Comparison of ENCODE assay signal across 8 mouse cellular contexts in the genomic region with DNA sequence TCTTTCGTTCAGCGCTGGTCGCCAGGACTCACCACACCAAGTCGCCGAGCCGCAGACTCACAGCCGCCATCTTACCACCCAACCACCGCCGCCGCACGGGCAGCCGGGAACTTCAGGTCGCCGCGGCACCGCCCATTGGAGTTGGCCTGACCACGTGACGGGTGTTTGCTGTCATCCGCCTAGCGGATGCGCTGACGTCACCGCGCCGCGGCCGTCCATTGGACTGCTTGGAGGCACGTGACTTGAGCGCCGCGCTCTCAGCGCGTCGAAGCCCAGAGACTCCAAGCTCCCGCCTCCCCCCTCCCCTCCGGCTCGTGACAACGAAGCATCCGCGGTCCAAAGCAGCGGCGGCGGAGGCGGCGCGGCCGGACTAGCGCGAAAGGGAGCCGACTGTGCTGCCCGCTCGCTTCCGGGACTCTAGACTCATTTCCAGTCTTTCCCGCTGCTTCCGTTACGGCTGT. TPM values are rescaled to one million over a fixed set of nuclear protein-coding genes. Genes with fewer than 3 reads are reported as not detected.
DNase-seq lines count a peak whose midpoint lies in the region; ATAC-seq and TF ChIP-seq lines count a peak whose summit lies in the region.

Glyr1 (minus strand) TSS at position 90 of the 461 bp plus-strand sequence.
Ubn1 (plus strand) TSS at position 284 of the 461 bp plus-strand sequence.

- H3K36me3 ChIP-seq in embryonic facial prominence, embryonic 15.5 days = peaks cover 29% of the 10 kb centered on the region
- peaks cover 41% of the 10 kb centered on the region for H3K36me3 ChIP-seq in limb, embryonic 14.5 days (ENCODE audit: control insufficient read depth, insufficient read depth, low read length)
- H3K36me3 ChIP-seq in midbrain, postnatal 0 days (ENCODE audit: insufficient read depth, low read length) = peaks cover 18% of the 10 kb centered on the region

- H3K4me1 ChIP-seq in bone marrow, adult 2 months (ENCODE audit: control insufficient read depth, insufficient read depth, low read length) = peaks cover 1% of the 10 kb centered on the region
- peaks cover 24% of the 10 kb centered on the region for H3K4me1 ChIP-seq in embryonic facial prominence, embryonic 15.5 days
- H3K4me1 ChIP-seq in limb, embryonic 14.5 days (ENCODE audit: control insufficient read depth, insufficient read depth, low read length) = peaks cover 17% of the 10 kb centered on the region
- H3K4me1 ChIP-seq in midbrain, postnatal 0 days (ENCODE audit: insufficient read depth, low read length) = peaks cover 7% of the 10 kb centered on the region; the same call in 1 of the 2 replicates

- H3K9me3 ChIP-seq in embryonic facial prominence, embryonic 15.5 days (replicated peaks) = no peaks in the 10 kb centered on the region
- no peaks in the 10 kb centered on the region for H3K9me3 ChIP-seq in limb, embryonic 14.5 days (ENCODE audit: control insufficient read depth, low read length)
- no peaks in the 10 kb centered on the region for H3K9me3 ChIP-seq in midbrain, postnatal 0 days (ENCODE audit: low read length)

- TF ChIP-seq POLR2A in bone marrow, adult 2 months (IDR thresholded peaks at IDR 0.05; ENCODE audit: borderline replicate concordance, control insufficient read depth, low read depth, low read length) = peak; percentile 93
- TF ChIP-seq POLR2A in limb, embryonic 14.5 days (IDR thresholded peaks at IDR 0.05; ENCODE audit: borderline replicate concordance, extremely low read depth, insufficient read depth, insufficient read length) = no peak

- no peaks in the 10 kb centered on the region for H3K27me3 ChIP-seq in embryonic facial prominence, embryonic 15.5 days
- no peaks in the 10 kb centered on the region for H3K27me3 ChIP-seq in limb, embryonic 14.5 days (ENCODE audit: control insufficient read depth, insufficient read depth, low read length)
- no peaks in the 10 kb centered on the region for H3K27me3 ChIP-seq in midbrain, postnatal 0 days (ENCODE audit: insufficient read depth, low read length)

- peak within 1 kb of the TSS; percentile 88 for H3K4me3 ChIP-seq in bone marrow, adult 2 months (replicated peaks; ENCODE audit: control insufficient read depth, low read depth, low read length)
- H3K4me3 ChIP-seq in embryonic facial prominence, embryonic 15.5 days (replicated peaks) = peak within 1 kb of the TSS; percentile 100
- H3K4me3 ChIP-seq in limb, embryonic 14.5 days (replicated peaks; ENCODE audit: low read length) = peak within 1 kb of the TSS; percentile 99
- peak within 1 kb of the TSS; percentile 98 for H3K4me3 ChIP-seq in midbrain, postnatal 0 days (ENCODE audit: low read depth, low read length)

- H3K4me2 ChIP-seq in embryonic facial prominence, embryonic 15.5 days (replicated peaks) = peak within 1 kb of the TSS; percentile 83
- H3K4me2 ChIP-seq in limb, embryonic 14.5 days (replicated peaks; ENCODE audit: low read depth, low read length, severe bottlenecking) = peak within 1 kb of the TSS; percentile 84
- H3K4me2 ChIP-seq in midbrain, postnatal 0 days (ENCODE audit: low read depth, low read length, poor library complexity, severe bottlenecking) = peak within 1 kb of the TSS; percentile 92

- peak within 1 kb of the TSS; percentile 99 for H3K27ac ChIP-seq in bone marrow, adult 2 months (ENCODE audit: control insufficient read depth, insufficient read depth, low read depth, low read length, poor library complexity)
- peak within 1 kb of the TSS; percentile 98 for H3K27ac ChIP-seq in embryonic facial prominence, embryonic 15.5 days (replicated peaks)
- peak within 1 kb of the TSS; percentile 95 for H3K27ac ChIP-seq in limb, embryonic 14.5 days (replicated peaks; ENCODE audit: low read depth, low read length)
- H3K27ac ChIP-seq in midbrain, postnatal 0 days (ENCODE audit: low read depth, low read length) = peak within 1 kb of the TSS; percentile 97

- ATAC-seq in embryonic facial prominence, embryonic 15.5 days (ENCODE audit: insufficient number of reproducible peaks, low FRiP score, low TSS enrichment, low read depth) = peak; percentile 99
- ATAC-seq in limb, embryonic 14.5 days (ENCODE audit: low FRiP score, low read depth) = peak; percentile 99
- ATAC-seq in midbrain, postnatal 0 days (ENCODE audit: low FRiP score) = peak; percentile 100

- under 1% methylated on average over 56 of the region's 56 CpGs for WGBS in bone marrow, adult 2 months
- under 1% methylated on average over 55 of the region's 56 CpGs for WGBS in embryonic facial prominence, embryonic 15.5 days
- under 1% methylated on average over 43 of the region's 56 CpGs for WGBS in limb, embryonic 14.5 days
- under 1% methylated on average over 46 of the region's 56 CpGs for WGBS in midbrain, postnatal 0 days

- DNase-seq in 416B (ENCODE audit: low read depth) = peak; percentile 99
- DNase-seq in heart, adult 8-10 months (ENCODE audit: low spot score) = peak; percentile 98
- peak; percentile 99 for DNase-seq in kidney, adult 9 months
- DNase-seq in limb, embryonic 14.5 days (ENCODE audit: low spot score) = peak; percentile 99
- DNase-seq in midbrain, postnatal 0 days (ENCODE audit: low spot score) = peak; percentile 100
- DNase-seq in spleen, postnatal 14 days (ENCODE audit: low spot score in 2 of 2) = peak; percentile 97 to 98

- peak within 1 kb of the TSS; percentile 97 for H3K9ac ChIP-seq in embryonic facial prominence, embryonic 15.5 days
- H3K9ac ChIP-seq in limb, embryonic 14.5 days (ENCODE audit: low read depth, low read length, severe bottlenecking) = peak within 1 kb of the TSS; percentile 88
- peak within 1 kb of the TSS; percentile 90 for H3K9ac ChIP-seq in midbrain, postnatal 0 days (replicated peaks; ENCODE audit: low read length, poor library complexity, severe bottlenecking)

- TF ChIP-seq CTCF in bone marrow, adult 2 months (IDR thresholded peaks at IDR 0.05; ENCODE audit: control insufficient read depth, insufficient read depth, low read length) = no peak; the same call in 1 of the 2 replicates
- TF ChIP-seq CTCF in midbrain, postnatal 0 days (IDR thresholded peaks at IDR 0.05) = no peak; the same call in 1 of the 2 replicates

RNA-seq across cellular contexts. Expression of gene Glyr1, which starts in this region (rescaled TPM):
- 31.6 and 51.1 TPM in 2 replicates for polyA plus RNA-seq in bone marrow, adult 2 months (2011; ENCODE audit: insufficient read depth, insufficient read length, low replicate concordance, missing spikeins)
- 130 and 136 TPM in 2 replicates for polyA plus RNA-seq in embryonic facial prominence, embryonic 15.5 days (2015; fragmentation: Nextera tagmentation; extraction: Ambion mirVana)
- 10 to 100 TPM; 42.2 to 45.5 (median 45.0) TPM for total RNA-seq in heart, adult 8-10 months (2022)
- 121 and 127 TPM in 2 replicates for polyA plus RNA-seq in limb, embryonic 14.5 days (2012; rRNA removed)
- 87.9 and 102 TPM in 2 replicates for polyA plus RNA-seq in limb, embryonic 14.5 days (2014; fragmentation: Nextera tagmentation; extraction: Ambion mirVana)
- total RNA-seq in midbrain, postnatal 0 days (2014; rRNA removed) = 176 and 179 TPM in 2 replicates
- 146 and 149 TPM in 2 replicates for polyA plus RNA-seq in midbrain, postnatal 0 days (2015; fragmentation: Nextera tagmentation; extraction: Ambion mirVana)

RNA-seq across cellular contexts. Expression of gene Ubn1, which starts in this region (rescaled TPM):
- polyA plus RNA-seq in bone marrow, adult 2 months (2011; ENCODE audit: insufficient read depth, insufficient read length, low replicate concordance, missing spikeins) = 29.4 and 33.7 TPM in 2 replicates
- 20.4 and 23.6 TPM in 2 replicates for polyA plus RNA-seq in embryonic facial prominence, embryonic 15.5 days (2015; fragmentation: Nextera tagmentation; extraction: Ambion mirVana)
- 10 to 100 TPM; 18.6 to 25.8 (median 22.3) TPM for total RNA-seq in heart, adult 8-10 months (2022)
- 37.9 and 46.9 TPM in 2 replicates for polyA plus RNA-seq in limb, embryonic 14.5 days (2012; rRNA removed)
- 25.7 and 29.0 TPM in 2 replicates for polyA plus RNA-seq in limb, embryonic 14.5 days (2014; fragmentation: Nextera tagmentation; extraction: Ambion mirVana)
- 28.4 and 28.9 TPM in 2 replicates for total RNA-seq in midbrain, postnatal 0 days (2014; rRNA removed)
- polyA plus RNA-seq in midbrain, postnatal 0 days (2015; fragmentation: Nextera tagmentation; extraction: Ambion mirVana) = 5.8 and 7.0 TPM in 2 replicates

Comparison
In these comparisons a context has a peak if more than half of its experiments do, and no peak if none do; other contexts are left out.
1. Peak in every context shown above with its lines: DNase-seq, ATAC-seq, H3K4me3 ChIP-seq and H3K27ac ChIP-seq.